Mouse (Mus musculus) brain, embryonic 14.5 days (tissue): ENCODE measurements around the gene Ankzf1.

Experiments used
- CTCF ChIP-seq: fragments of 200-500 bp; IDR thresholded peaks from 2 replicates; pipeline ENCODE4 v1.5.1; 2012; ENCODE audit warnings: inconsistent platforms, mild to moderate bottlenecking, moderate library complexity, borderline replicate concordance; ENCODE audit not compliant: insufficient read depth, insufficient read length; ENCODE audit errors: extremely low read depth
- POLR2A ChIP-seq: fragments of 200-500 bp; IDR thresholded peaks from 2 replicates; pipeline ENCODE4 v1.6.1; 2012; ENCODE audit warnings: mild to moderate bottlenecking, inconsistent platforms, borderline replicate concordance; ENCODE audit not compliant: poor library complexity, insufficient read depth, insufficient read length, severe bottlenecking; ENCODE audit errors: extremely low read depth

DNA sequence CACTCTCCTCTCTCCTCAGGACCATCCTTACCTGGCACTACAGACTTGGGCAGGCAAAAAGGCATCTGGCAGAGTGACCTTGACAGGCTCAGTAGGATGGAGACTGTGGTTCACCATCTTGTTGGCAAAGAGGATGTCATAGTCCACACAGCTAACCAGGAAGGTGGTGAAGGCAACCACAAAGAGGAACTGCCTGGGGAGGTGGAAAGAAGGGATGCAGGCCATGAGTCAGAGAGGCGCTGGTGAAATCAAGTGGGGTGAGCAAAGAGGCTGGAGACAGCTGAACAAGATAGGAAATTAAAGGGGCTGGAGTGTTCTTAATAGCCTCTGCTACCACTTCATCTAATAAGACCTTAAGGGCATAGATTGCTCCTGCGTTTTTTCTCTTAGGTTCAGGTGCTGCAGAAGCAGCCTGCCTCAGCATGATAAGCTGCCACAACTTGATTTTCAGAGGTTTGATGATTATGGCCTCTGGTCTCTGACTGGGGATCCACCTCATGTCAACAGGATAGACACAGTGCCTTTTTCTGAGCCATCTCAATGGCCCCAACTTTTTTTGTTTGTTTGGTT, 4.0 kb upstream of the Ankzf1 start:
- TF ChIP-seq CTCF (no peak), POLR2A (no peak)
